ENCODE assay signal across 27 mouse cellular contexts in the genomic region with DNA sequence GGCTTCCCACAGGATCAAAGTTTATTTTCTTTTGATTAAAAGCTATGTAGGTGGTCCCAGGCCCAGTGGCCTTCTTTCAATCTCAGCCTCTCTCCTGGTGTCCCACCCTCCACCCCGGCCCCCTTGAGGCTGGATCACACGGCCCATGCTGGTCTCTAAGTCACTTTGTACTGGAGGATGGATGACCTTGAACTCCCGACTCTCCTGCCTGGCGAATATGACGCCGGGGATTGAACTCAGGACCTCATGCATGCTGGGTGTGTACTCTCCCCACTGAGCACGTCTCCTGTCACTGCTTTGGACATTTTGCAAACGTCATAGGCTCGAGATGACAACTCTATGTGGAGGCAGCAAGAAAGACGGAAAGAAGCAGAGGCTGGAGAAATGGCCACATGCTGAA.
"Had no signal": no experiment of that assay in that cellular context is flagged by ENCODE, and none has a peak within 500 bp of the region (broad histone marks: within the 10 kb centered on the region; RNA-seq: fewer than 3 reads in every experiment).

No protein-coding gene starts in this region.

- H3K36me3 ChIP-seq: heart, embryonic 10.5 days; heart, embryonic 12.5 days; hindbrain, embryonic 10.5 days; hindbrain, embryonic 12.5 days; intestine, embryonic 15.5 days; limb, embryonic 13.5 days; limb, embryonic 15.5 days; liver, embryonic 12.5 days had no signal

- H3K9ac ChIP-seq: heart, embryonic 12.5 days; hindbrain, embryonic 12.5 days; hindbrain, embryonic 14.5 days; intestine, embryonic 15.5 days; limb, embryonic 13.5 days; limb, embryonic 15.5 days; liver, embryonic 12.5 days; liver, embryonic 14.5 days had no signal

- ATAC-seq: hindbrain, embryonic 16.5 days; inflammation-experienced regulatory T-cells, adult 6 months; intestine, embryonic 15.5 days; intestine, postnatal 0 days; liver, embryonic 12.5 days had no signal

- H3K9me3 ChIP-seq: heart, embryonic 10.5 days; hindbrain, embryonic 10.5 days; hindbrain, embryonic 12.5 days; intestine, embryonic 15.5 days; limb, embryonic 13.5 days; limb, embryonic 15.5 days; liver, embryonic 12.5 days had no signal

- H3K27me3 ChIP-seq: intestine, embryonic 15.5 days; limb, embryonic 13.5 days; limb, embryonic 15.5 days had no signal

- H3K27ac ChIP-seq: gastrocnemius, adult 2 months; heart, embryonic 10.5 days; hindbrain, embryonic 10.5 days; hindbrain, embryonic 12.5 days; hindbrain, embryonic 14.5 days; intestine, embryonic 15.5 days; layer of hippocampus, adult 2 months; left cerebral cortex, adult 2 months; limb, embryonic 13.5 days; limb, embryonic 15.5 days; liver, embryonic 12.5 days; liver, embryonic 14.5 days had no signal

- DNase-seq: gastrocnemius, adult 2 months; gastrocnemius, postnatal 10 days; gastrocnemius, postnatal 25 days; heart, adult 18-20 months; heart, postnatal 10 days; heart, postnatal 4 days; kidney, adult 18-20 months; kidney, adult 8-10 months; kidney, postnatal 10 days; kidney, postnatal 25 days; kidney, postnatal 4 days; left cerebral cortex, postnatal 4 days had no signal

- H3K4me3 ChIP-seq: gastrocnemius, adult 2 months; heart, embryonic 10.5 days; heart, embryonic 12.5 days; hindbrain, embryonic 10.5 days; hindbrain, embryonic 12.5 days; intestine, embryonic 15.5 days; layer of hippocampus, adult 2 months; left cerebral cortex, adult 2 months; limb, embryonic 13.5 days; limb, embryonic 15.5 days; liver, embryonic 12.5 days had no signal

- H3K4me1 ChIP-seq: hindbrain, embryonic 12.5 days; limb, embryonic 15.5 days; liver, embryonic 12.5 days had no signal

- H3K4me2 ChIP-seq: heart, embryonic 12.5 days; hindbrain, embryonic 12.5 days; hindbrain, embryonic 14.5 days; intestine, embryonic 15.5 days; limb, embryonic 13.5 days; limb, embryonic 15.5 days; liver, embryonic 12.5 days had no signal
